ENCODE assay signal across 11 mouse cellular contexts in the genomic region with DNA sequence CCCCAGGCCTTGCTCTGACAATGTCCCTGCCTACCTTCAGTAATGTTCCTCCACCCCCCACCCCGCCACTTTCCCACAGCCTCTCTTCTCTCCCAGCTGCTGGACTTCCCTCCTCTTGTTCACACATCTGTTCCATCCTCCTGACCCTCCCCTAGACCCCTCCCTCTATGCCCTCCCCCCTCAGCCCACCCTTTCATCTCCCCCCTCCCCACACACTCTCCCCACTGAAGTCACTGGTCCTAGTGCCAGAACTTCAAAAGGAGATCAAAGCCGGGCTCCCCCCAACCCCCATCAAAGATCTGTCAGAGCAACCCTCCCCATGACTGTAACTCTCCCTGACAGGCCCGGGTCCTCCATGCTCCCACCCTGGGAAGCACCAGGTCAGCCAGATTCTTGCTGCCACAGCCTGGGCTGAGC.
DNase-seq lines count a peak whose midpoint lies in the region; ATAC-seq lines count a peak whose summit lies in the region.
"Had no signal": no experiment of that assay in that cellular context is flagged by ENCODE, and none has a peak within 500 bp of the region (broad histone marks: within the 10 kb centered on the region; RNA-seq: fewer than 3 reads in every experiment).

No protein-coding gene starts in this region.

- intact Hi-C loops in gastrocnemius, postnatal 36 days (cut with DNase I), result no loop called here

- H3K27ac ChIP-seq in forebrain, embryonic 14.5 days (ENCODE audit: low read depth, low read length), result no peak overlapping the region
- H3K27ac ChIP-seq in forebrain, embryonic 15.5 days (replicated peaks), result no peak overlapping the region
- no peak overlapping the region for H3K27ac ChIP-seq in neural tube, embryonic 15.5 days (replicated peaks)
- no peak overlapping the region for H3K27ac ChIP-seq in lung, embryonic 16.5 days (ENCODE audit: low read length)
- H3K27ac ChIP-seq in neural tube, embryonic 12.5 days, result no peak overlapping the region
- H3K27ac ChIP-seq: embryonic facial prominence, embryonic 15.5 days; intestine, embryonic 15.5 days had no signal

- WGBS in forebrain, embryonic 14.5 days, result 15% methylated on average over 3 of the region's 3 CpGs
- 17% methylated on average over 2 of the region's 3 CpGs for WGBS in forebrain, embryonic 15.5 days
- 5% methylated on average over 2 of the region's 3 CpGs for WGBS in neural tube, embryonic 15.5 days
- WGBS in lung, embryonic 16.5 days, result 10% methylated on average over 3 of the region's 3 CpGs
- 0% methylated on average over 3 of the region's 3 CpGs for WGBS in neural tube, embryonic 12.5 days

- H3K4me3 ChIP-seq in forebrain, embryonic 14.5 days (ENCODE audit: low read depth, low read length), result no peak overlapping the region
- no peak overlapping the region for H3K4me3 ChIP-seq in forebrain, embryonic 15.5 days
- H3K4me3 ChIP-seq in neural tube, embryonic 15.5 days (replicated peaks), result no peak overlapping the region
- no peak overlapping the region for H3K4me3 ChIP-seq in lung, embryonic 16.5 days (ENCODE audit: low read length)
- H3K4me3 ChIP-seq in neural tube, embryonic 12.5 days, result no peak overlapping the region
- H3K4me3 ChIP-seq: embryonic facial prominence, embryonic 15.5 days; intestine, embryonic 15.5 days had no signal

- peaks cover 13% of the 10 kb centered on the region for H3K4me1 ChIP-seq in forebrain, embryonic 14.5 days (ENCODE audit: control insufficient read depth, insufficient read depth, low read length)
- H3K4me1 ChIP-seq in forebrain, embryonic 15.5 days, result peaks cover 20% of the 10 kb centered on the region
- H3K4me1 ChIP-seq in neural tube, embryonic 15.5 days, result peaks cover 16% of the 10 kb centered on the region
- peaks cover 2% of the 10 kb centered on the region; the same call in 1 of the 2 replicates for H3K4me1 ChIP-seq in lung, embryonic 16.5 days (replicated peaks; ENCODE audit: control insufficient read depth, insufficient read depth, low read length)
- peaks cover 31% of the 10 kb centered on the region for H3K4me1 ChIP-seq in neural tube, embryonic 12.5 days

- H3K36me3 ChIP-seq in forebrain, embryonic 14.5 days (ENCODE audit: control insufficient read depth, insufficient read depth, low read length), result no peaks in the 10 kb centered on the region
- no peaks in the 10 kb centered on the region for H3K36me3 ChIP-seq in forebrain, embryonic 15.5 days
- no peaks in the 10 kb centered on the region for H3K36me3 ChIP-seq in neural tube, embryonic 15.5 days
- H3K36me3 ChIP-seq in lung, embryonic 16.5 days (ENCODE audit: control insufficient read depth, insufficient read depth, low read length), result no peaks in the 10 kb centered on the region
- H3K36me3 ChIP-seq in neural tube, embryonic 12.5 days, result no peaks in the 10 kb centered on the region
- H3K36me3 ChIP-seq: embryonic facial prominence, embryonic 15.5 days; intestine, embryonic 15.5 days had no signal

- peaks cover 3% of the 10 kb centered on the region; the same call in 1 of the 2 replicates for H3K27me3 ChIP-seq in forebrain, embryonic 14.5 days (replicated peaks; ENCODE audit: control insufficient read depth, insufficient read depth, low read length)
- H3K27me3 ChIP-seq in forebrain, embryonic 15.5 days, result no peaks in the 10 kb centered on the region
- 0 out of 2 replicates have a peak, but pooled peaks cover 5% of the 10 kb centered on the region for H3K27me3 ChIP-seq in neural tube, embryonic 15.5 days (replicated peaks)
- peaks cover 7% of the 10 kb centered on the region; the same call in 1 of the 2 replicates for H3K27me3 ChIP-seq in lung, embryonic 16.5 days (ENCODE audit: control insufficient read depth, insufficient read depth, low read depth, low read length)
- peaks cover 12% of the 10 kb centered on the region; the same call in 1 of the 2 replicates for H3K27me3 ChIP-seq in neural tube, embryonic 12.5 days (replicated peaks)

- ATAC-seq in forebrain, embryonic 14.5 days, result 0 out of 2 replicates have a peak, but pooled peaks have one; percentile 18
- no peak for ATAC-seq in forebrain, embryonic 15.5 days (replicated peaks)
- ATAC-seq in neural tube, embryonic 15.5 days (ENCODE audit: low FRiP score), result no peak
- peak; percentile 22; the same call in 1 of the 2 replicates for ATAC-seq in lung, embryonic 16.5 days (ENCODE audit: low read depth)
- ATAC-seq in neural tube, embryonic 12.5 days (ENCODE audit: low FRiP score, low read depth), result peak; percentile 41; the same call in 1 of the 2 replicates

- no peak overlapping the region for H3K4me2 ChIP-seq in forebrain, embryonic 14.5 days (ENCODE audit: low read length)
- H3K4me2 ChIP-seq in forebrain, embryonic 15.5 days (replicated peaks), result no peak overlapping the region
- no peak overlapping the region for H3K4me2 ChIP-seq in neural tube, embryonic 15.5 days
- H3K4me2 ChIP-seq in lung, embryonic 16.5 days (ENCODE audit: low read depth, low read length), result no peak overlapping the region
- peak overlapping the region; percentile 24; the same call in 1 of the 2 replicates for H3K4me2 ChIP-seq in neural tube, embryonic 12.5 days (replicated peaks)
- H3K4me2 ChIP-seq: embryonic facial prominence, embryonic 15.5 days; intestine, embryonic 15.5 days had no signal

- no peaks in the 10 kb centered on the region for H3K9me3 ChIP-seq in forebrain, embryonic 14.5 days (replicated peaks; ENCODE audit: control insufficient read depth, low read length)
- no peaks in the 10 kb centered on the region for H3K9me3 ChIP-seq in forebrain, embryonic 15.5 days
- H3K9me3 ChIP-seq in neural tube, embryonic 15.5 days (replicated peaks), result no peaks in the 10 kb centered on the region
- no peaks in the 10 kb centered on the region for H3K9me3 ChIP-seq in lung, embryonic 16.5 days (ENCODE audit: control insufficient read depth, low read length)
- no peaks in the 10 kb centered on the region for H3K9me3 ChIP-seq in neural tube, embryonic 12.5 days
- H3K9me3 ChIP-seq: embryonic facial prominence, embryonic 15.5 days; intestine, embryonic 15.5 days had no signal

- DNase-seq in forebrain, embryonic 14.5 days (ENCODE audit: low spot score), result no peak
- peak; percentile 61 for DNase-seq in neural tube, embryonic 10.5 days (ENCODE audit: extremely low spot score, low spot score)
- no peak for DNase-seq in gastrocnemius, postnatal 36 days
- no peak for DNase-seq in urinary bladder, postnatal 4 days (ENCODE audit: low spot score in 2 of 2)
- DNase-seq: cerebellum, adult 18-20 months had no signal

- H3K9ac ChIP-seq in forebrain, embryonic 14.5 days (ENCODE audit: low read length), result no peak overlapping the region
- no peak overlapping the region for H3K9ac ChIP-seq in forebrain, embryonic 15.5 days (replicated peaks)
- no peak overlapping the region for H3K9ac ChIP-seq in neural tube, embryonic 15.5 days (replicated peaks)
- H3K9ac ChIP-seq in lung, embryonic 16.5 days (ENCODE audit: low read length), result no peak overlapping the region
- no peak overlapping the region for H3K9ac ChIP-seq in neural tube, embryonic 12.5 days
- H3K9ac ChIP-seq: embryonic facial prominence, embryonic 15.5 days; intestine, embryonic 15.5 days had no signal

Comparison
In these comparisons a context has a peak if more than half of its experiments do, and no peak if none do; other contexts are left out.
1. ATAC-seq: peak in forebrain, embryonic 14.5 days (single experiment), lung, embryonic 16.5 days (single experiment) and neural tube, embryonic 12.5 days (single experiment); none in forebrain, embryonic 15.5 days (single experiment) and neural tube, embryonic 15.5 days (single experiment).